Mouse (Mus musculus) embryo, embryonic 11 days (tissue): ENCODE data around the gene Gm19345.
A peak's percentile ranks its signal among the peaks of the same experiment; 100 is the strongest.

Experiments
- DNase-seq: peaks from one replicate; pipeline ENCODE4 v3.0.0-alpha.2; 2015

Gene Gm19345

DNA sequence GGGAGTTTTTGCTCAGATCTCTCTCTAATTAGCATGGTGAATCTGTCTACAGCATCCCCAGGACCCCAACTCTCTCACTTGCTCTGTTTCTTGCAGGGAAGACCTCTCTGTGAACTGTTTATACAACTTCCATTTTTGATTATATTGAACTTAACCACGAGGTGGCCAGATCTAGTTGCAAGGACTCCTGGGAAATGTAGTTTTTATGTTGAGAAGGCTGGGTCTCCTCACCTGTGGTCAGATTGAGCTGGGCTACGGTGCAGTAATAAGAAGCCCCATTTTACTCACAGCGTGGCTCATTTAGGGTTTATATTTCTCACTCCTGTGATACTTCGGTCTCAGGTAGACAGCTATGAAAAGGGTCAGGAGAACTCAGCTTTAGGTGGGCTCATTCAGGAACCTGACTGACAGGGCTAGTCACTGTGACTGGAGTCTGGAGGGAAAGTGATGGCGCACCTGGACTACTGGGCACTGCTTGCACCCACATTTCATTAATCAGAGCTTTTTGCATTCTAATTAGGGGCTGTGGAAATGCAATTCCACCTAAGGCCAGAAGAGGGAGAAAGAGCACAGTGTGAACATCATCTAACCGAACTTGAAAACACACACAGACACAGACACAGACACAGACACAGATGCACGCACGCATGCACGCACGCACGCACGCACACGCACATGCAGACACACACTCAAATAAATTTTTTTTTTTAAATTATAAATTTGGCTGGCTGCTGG is 24.3 kb downstream of the Gm19345 start:
- DNase-seq, result peak; percentile 33

DNA sequence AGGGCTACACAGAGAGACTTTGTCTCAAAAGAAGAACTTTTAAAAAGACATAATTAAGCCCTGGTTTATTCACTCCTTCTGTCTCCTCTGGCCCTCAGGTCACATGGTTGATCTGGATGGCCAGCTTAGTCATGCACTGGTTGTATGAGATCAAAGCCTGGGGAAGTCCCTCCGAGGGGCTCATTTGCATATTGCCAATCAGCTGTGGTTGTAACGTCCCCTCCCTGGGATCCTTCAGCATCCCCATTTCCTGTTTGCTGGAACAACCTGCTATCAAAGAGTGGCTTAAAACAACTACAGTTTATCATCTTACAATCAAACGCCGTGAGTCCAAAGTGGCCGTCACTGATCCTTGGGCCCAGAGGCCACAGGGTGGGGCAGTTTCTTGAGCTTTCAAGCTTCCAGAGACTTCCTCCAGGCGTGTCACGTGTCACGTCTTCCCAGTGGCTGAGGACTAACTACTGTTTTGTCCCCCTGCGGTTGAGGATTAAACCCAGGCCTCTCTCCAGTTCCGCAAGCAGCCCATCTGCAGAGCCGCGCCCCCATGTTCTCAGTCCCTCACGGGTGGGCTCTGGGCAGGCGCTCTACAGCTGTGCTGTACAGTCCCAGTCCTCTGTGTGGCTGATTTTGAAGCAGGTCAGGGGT is 25.1 kb downstream of the Gm19345 start:
- DNase-seq, result no peak

- no peak for DNase-seq
These were observed 29.0 kb downstream of the Gm19345 start for GRCm38 (mm10) chr7:19880754-19881153.

- DNase-seq, result no peak
These were observed 36.0 kb downstream of the Gm19345 start, which contains the start of gene Ceacam19 for GRCm38 (mm10) chr7:19887849-19888248. Gene Ceacam19 (minus strand): TSS chr7:19887965.

DNA sequence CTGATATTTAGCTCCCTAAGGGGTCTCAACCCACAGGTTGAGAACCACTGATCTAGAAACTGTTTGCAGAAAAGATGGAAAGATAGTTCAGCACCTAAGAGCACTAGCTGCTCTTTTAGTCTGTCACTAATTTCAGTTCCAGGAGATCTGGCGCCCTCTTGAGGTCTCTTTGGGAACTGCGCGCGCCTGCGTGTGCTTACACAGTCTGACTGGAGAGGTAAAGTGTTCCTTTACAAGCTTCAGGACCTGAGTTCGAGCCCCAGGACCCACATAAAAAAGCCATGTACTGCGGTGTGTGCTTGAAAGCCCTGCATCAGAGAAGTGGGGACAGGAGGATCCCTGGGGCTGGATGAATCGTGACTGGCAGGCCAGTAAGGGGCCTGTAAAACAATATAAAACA is 38.1 kb downstream of the Gm19345 start:
- peak; percentile 22 for DNase-seq
